14 mouse cellular contexts compared by ENCODE assay signal in genomic region chr1:181084021-181084420, GRCm38 (mm10). TPM values are rescaled to one million over a fixed set of nuclear protein-coding genes. Genes with fewer than 3 reads are reported as not detected.
DNase-seq lines count a peak whose midpoint lies in the region; ATAC-seq and TF ChIP-seq lines count a peak whose summit lies in the region.
"Had no signal": no experiment of that assay in that cellular context is flagged by ENCODE, and none has a peak within 500 bp of the region (broad histone marks: within the 10 kb centered on the region; RNA-seq: fewer than 3 reads in every experiment).

No protein-coding gene starts in this region.

- intact Hi-C loops in left cerebral cortex, postnatal 25 days (cut with DNase I) = no loop called here

- 30% methylated on average over 2 of the region's 2 CpGs for WGBS in limb, embryonic 11.5 days

- no peak overlapping the region for H3K27ac ChIP-seq in limb, embryonic 11.5 days (replicated peaks; ENCODE audit: low read depth, low read length)
- H3K27ac ChIP-seq: embryonic facial prominence, embryonic 12.5 days; limb, embryonic 15.5 days; neural tube, embryonic 12.5 days had no signal

- peak; percentile 43 for DNase-seq in kidney, postnatal 10 days
- no peak for DNase-seq in kidney, adult 11 months
- peak; percentile 15 for DNase-seq in G1E (ENCODE audit: low spot score)
- DNase-seq in c-Kit-positive CD71-positive TER-119-positive erythroid progenitor cells, embryonic 14.5 days (ENCODE audit: low spot score) = peak; percentile 27
- DNase-seq in limb, embryonic 11.5 days (ENCODE audit: low spot score) = peak; percentile 75
- DNase-seq in left cerebral cortex, postnatal 25 days (ENCODE audit: low spot score in 2 of 2) = no peak
- DNase-seq in B cell, adult 2 months = no peak
- DNase-seq: right cerebral cortex, postnatal 25 days had no signal

- H3K4me1 ChIP-seq in G1E (ENCODE audit: insufficient read depth, low read depth, low read length) = no peaks in the 10 kb centered on the region
- no peaks in the 10 kb centered on the region for H3K4me1 ChIP-seq in limb, embryonic 11.5 days (ENCODE audit: control insufficient read depth, insufficient read depth, low read length)
- H3K4me1 ChIP-seq: embryonic facial prominence, embryonic 12.5 days; limb, embryonic 15.5 days; megakaryocyte, embryonic 14.5 days; neural tube, embryonic 12.5 days had no signal

- H3K4me2 ChIP-seq in limb, embryonic 11.5 days (ENCODE audit: low read depth, severe bottlenecking) = no peak overlapping the region
- H3K4me2 ChIP-seq: embryonic facial prominence, embryonic 12.5 days; limb, embryonic 15.5 days; neural tube, embryonic 12.5 days had no signal

- no peaks in the 10 kb centered on the region for H3K36me3 ChIP-seq in G1E (replicated peaks)
- no peaks in the 10 kb centered on the region for H3K36me3 ChIP-seq in limb, embryonic 11.5 days (ENCODE audit: control insufficient read depth, insufficient read depth, low read length)
- H3K36me3 ChIP-seq: embryonic facial prominence, embryonic 12.5 days; limb, embryonic 15.5 days; neural tube, embryonic 12.5 days had no signal

- ATAC-seq in G1E (ENCODE audit: extremely low read depth, insufficient number of reproducible peaks, low FRiP score, poor library complexity, severe bottlenecking) = no peak
- no peak for ATAC-seq in limb, embryonic 11.5 days (ENCODE audit: insufficient number of reproducible peaks, low FRiP score, low TSS enrichment, low read depth)

- H3K27me3 ChIP-seq in G1E (ENCODE audit: insufficient read depth, low read length) = peaks cover 14% of the 10 kb centered on the region
- H3K27me3 ChIP-seq in limb, embryonic 11.5 days (ENCODE audit: control insufficient read depth, insufficient read depth, low read length) = no peaks in the 10 kb centered on the region
- H3K27me3 ChIP-seq: embryonic facial prominence, embryonic 12.5 days; limb, embryonic 15.5 days; neural tube, embryonic 12.5 days had no signal

- H3K9me3 ChIP-seq in G1E (replicated peaks) = no peaks in the 10 kb centered on the region
- no peaks in the 10 kb centered on the region for H3K9me3 ChIP-seq in limb, embryonic 11.5 days (ENCODE audit: control insufficient read depth, low read length)
- H3K9me3 ChIP-seq: embryonic facial prominence, embryonic 12.5 days; limb, embryonic 15.5 days; neural tube, embryonic 12.5 days had no signal

- H3K9ac ChIP-seq in limb, embryonic 11.5 days (ENCODE audit: low read length) = no peak overlapping the region
- H3K9ac ChIP-seq: embryonic facial prominence, embryonic 12.5 days; limb, embryonic 15.5 days; neural tube, embryonic 12.5 days had no signal

- TF ChIP-seq CTCF in G1E (IDR thresholded peaks at IDR 0.05; ENCODE audit: low read depth, low read length) = no peak

- H3K4me3 ChIP-seq in G1E (ENCODE audit: low read depth, low read length) = no peak overlapping the region
- H3K4me3 ChIP-seq in limb, embryonic 11.5 days (ENCODE audit: low read depth, low read length) = no peak overlapping the region
- H3K4me3 ChIP-seq: embryonic facial prominence, embryonic 12.5 days; limb, embryonic 15.5 days; megakaryocyte, embryonic 14.5 days; neural tube, embryonic 12.5 days had no signal

RNA-seq across cellular contexts. Expression of gene 9130409I23Rik, which starts 33.0 kb away (rescaled TPM):
- not detected in 2 replicates for total RNA-seq in G1E (2014; fragmentation: Nextera tagmentation)
- 0.05 TPM in 1 of 2 replicates, not detected in the other for total RNA-seq in G1E (2017)
- not detected in 2 replicates for polyA plus RNA-seq in G1E (2012)
- not detected in 2 replicates for polyA plus RNA-seq in limb, embryonic 11.5 days (2014; fragmentation: Nextera tagmentation; extraction: Ambion mirVana)
- total RNA-seq in left cerebral cortex, postnatal 25 days (2021) = not detected
- total RNA-seq: layer of hippocampus, adult 18-20 months had no signal
- polyA plus RNA-seq: embryonic facial prominence, embryonic 12.5 days; heart, embryonic 14.5 days; limb, embryonic 15.5 days; neural tube, embryonic 12.5 days had no signal

RNA-seq across cellular contexts. Expression of gene Nvl, which starts 60.0 kb away (rescaled TPM):
- 104 and 111 TPM in 2 replicates for total RNA-seq in G1E (2014; fragmentation: Nextera tagmentation)
- total RNA-seq in G1E (2017) = 41.0 and 48.0 TPM in 2 replicates
- polyA plus RNA-seq in G1E (2012) = 3.1 and 3.3 TPM in 2 replicates
- 45.0 and 48.0 TPM in 2 replicates for polyA plus RNA-seq in limb, embryonic 11.5 days (2014; fragmentation: Nextera tagmentation; extraction: Ambion mirVana)
- total RNA-seq in left cerebral cortex, postnatal 25 days (2021) = 10 to 100 TPM; 28.6 to 35.7 TPM

Comparison
In these comparisons a context has a peak if more than half of its experiments do, and no peak if none do; other contexts are left out.
1. DNase-seq: peak in kidney, postnatal 10 days (single experiment), G1E (single experiment), c-Kit-positive CD71-positive TER-119-positive erythroid progenitor cells, embryonic 14.5 days (single experiment) and limb, embryonic 11.5 days (single experiment); none in kidney, adult 11 months (single experiment), left cerebral cortex, postnatal 25 days (0 of 2) and B cell, adult 2 months (0 of 2).